Mouse (Mus musculus): ENCODE results near the gene Snx13.

DNA sequence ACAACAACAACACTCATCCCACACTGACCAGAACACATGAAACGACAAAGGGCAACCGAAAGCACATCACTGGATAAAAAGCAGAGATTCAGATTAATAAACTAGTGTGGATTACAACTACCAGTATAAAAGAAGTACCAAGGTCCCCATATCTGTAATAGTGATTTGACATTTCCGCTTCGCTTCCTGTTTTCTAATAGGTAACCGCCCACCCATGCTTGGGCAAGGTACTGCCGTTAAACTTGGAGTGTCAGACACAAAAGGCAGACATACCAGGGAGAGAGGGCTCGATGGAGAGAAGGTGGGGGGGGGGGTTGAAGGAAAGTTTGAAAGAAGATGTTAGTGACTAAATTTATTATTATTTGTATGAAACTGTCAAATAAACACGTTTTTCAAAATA, 5.0 kb upstream of the Snx13 start:
- TF ChIP-seq CTCF (IDR thresholded peaks at IDR 0.05) (no peak), EP300 (IDR thresholded peaks at IDR 0.05) (no peak)

All from lung, postnatal 0 days (tissue).